Mouse (Mus musculus): ENCODE data around the gene Grm1. TPM values are rescaled to one million over a fixed set of nuclear protein-coding genes. Genes with fewer than 3 reads are reported as not detected.

Gene Grm1
- total RNA-seq, 2 experiments from 2014 or later, result 50.2 to 53.0 TPM

DNA sequence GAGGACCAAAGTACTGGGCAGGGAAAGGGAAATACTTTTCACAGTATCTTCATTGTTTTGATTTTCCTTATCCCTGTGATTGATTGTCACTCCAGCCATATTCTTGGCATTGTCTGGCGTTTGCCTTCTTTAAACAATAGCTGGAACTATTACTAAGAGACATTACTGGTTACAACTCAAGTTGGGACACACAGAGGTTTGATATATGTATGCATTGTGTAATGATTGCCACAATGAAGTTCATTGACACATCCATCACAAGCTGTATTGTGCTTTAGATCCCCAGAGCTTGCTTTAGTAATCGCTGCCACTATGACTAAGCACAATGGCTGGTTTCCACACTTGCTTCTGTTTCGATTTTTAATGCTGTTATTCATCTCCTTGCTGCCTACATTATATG, 341.4 kb downstream of the Grm1 start:
- no peak for DNase-seq (ENCODE audit: low spot score in 2 of 2)

GRCm38 (mm10) chr10:10737041-10737681, 345.0 kb downstream of the Grm1 start:
- peak in 1 of 2 experiments; percentile 58 for DNase-seq (ENCODE audit: low spot score in 2 of 2)

- DNase-seq (ENCODE audit: low spot score in 2 of 2), result no peak
Observed at GRCm38 (mm10) chr10:10734561-10734960, 347.6 kb downstream of the Grm1 start.

GRCm38 (mm10) chr10:10733092-10733491, 349.1 kb downstream of the Grm1 start:
- no peak for DNase-seq (ENCODE audit: low spot score in 2 of 2)

- no peak for DNase-seq (ENCODE audit: low spot score in 2 of 2)
Observed at GRCm38 (mm10) chr10:10726501-10726900, 355.7 kb downstream of the Grm1 start.

GRCm38 (mm10) chr10:10710837-10711236, 371.3 kb downstream of the Grm1 start:
- DNase-seq (ENCODE audit: low spot score in 2 of 2), result no peak

DNA sequence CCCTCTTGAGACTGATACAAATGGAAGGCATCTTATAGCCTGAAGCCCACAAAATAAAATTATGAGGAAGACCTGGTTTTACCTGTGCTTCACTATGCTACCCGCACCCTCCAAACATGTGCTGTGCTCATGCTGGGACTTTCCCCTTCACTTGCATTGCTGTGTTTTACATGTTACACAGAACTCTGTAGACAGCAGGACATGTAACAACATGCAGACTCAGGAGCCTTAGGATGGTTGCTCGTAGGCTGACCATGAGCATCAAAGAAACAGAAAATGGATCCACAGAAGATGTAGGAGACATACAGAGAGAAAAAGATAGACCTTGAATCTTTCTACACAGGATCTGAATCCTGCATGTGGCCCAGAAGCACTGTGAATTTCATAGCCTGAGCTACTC, 371.8 kb downstream of the Grm1 start:
- no peak for DNase-seq (ENCODE audit: low spot score in 2 of 2)

- no peak for DNase-seq (ENCODE audit: low spot score in 2 of 2)
Observed at GRCm38 (mm10) chr10:10708031-10708430, 374.1 kb downstream of the Grm1 start.

DNA sequence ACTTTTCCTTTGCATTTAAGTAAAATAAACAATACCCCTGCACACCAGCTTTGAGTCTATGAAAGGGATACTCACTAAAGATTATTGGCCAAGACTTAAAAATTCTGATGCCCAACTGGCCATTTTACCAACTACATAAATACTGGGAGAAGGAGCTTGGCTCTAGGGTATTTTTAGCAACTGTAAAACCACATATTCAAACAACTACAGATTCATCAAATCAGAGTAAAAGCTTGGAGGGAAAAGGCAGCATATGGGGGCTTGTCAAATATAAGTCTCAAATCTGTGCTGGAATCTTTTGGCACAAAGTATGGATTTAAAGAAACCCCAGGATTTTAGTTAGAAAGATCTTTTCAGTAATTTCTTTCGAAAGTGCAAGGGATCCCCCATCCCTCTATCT, 380.8 kb downstream of the Grm1 start:
- DNase-seq (ENCODE audit: low spot score in 2 of 2), result no peak

GRCm38 (mm10) chr10:10700903-10701302, 381.3 kb downstream of the Grm1 start:
- DNase-seq (ENCODE audit: low spot score in 2 of 2), result no peak

DNA sequence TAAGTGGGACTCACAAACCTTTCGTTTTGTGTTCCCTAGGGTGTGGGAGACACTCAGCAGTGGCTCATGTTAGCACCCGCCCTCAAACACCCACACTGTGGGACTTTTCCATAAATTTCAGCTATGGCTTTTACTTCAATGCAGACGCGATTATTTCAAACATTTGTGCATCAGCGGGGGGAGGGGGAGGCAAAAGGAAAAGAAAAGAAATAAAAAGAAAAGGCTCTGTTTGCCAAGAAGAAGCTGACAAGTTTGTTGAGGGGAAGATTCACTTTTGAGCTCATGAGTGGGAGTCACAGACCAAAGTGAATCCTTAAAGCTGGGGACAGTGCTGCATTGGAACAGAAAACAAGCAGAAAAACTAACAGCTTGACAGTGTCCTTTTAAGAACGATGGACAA, 384.7 kb downstream of the Grm1 start:
- DNase-seq (ENCODE audit: low spot score in 2 of 2), result no peak

DNA sequence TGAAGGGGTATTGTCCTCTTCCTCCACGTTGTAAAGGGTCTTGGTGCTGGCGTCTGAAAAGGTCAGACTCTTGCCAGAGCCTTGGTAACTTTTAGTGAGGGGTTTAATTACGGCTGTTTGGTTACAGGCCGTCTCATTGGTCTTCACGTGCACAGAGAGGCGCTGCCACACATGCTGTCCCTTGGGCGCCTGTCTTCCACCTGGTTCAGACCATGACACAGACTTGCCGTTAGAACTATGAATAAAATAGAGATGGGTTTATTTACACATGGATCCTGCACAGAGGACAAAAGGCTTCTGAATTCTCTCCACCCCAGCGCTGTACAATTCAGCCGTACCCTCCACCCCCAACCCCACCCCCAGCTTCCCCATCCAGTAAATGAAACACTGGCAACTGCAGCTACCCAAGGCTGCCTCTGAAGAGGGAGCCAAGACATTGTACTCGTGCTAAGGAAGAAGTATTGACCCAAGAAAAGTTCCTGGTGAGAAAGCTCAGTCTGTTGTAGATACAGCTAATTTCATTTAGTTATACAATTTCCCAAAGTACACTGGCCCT, 392.4 kb downstream of the Grm1 start:
- DNase-seq (ENCODE audit: low spot score in 2 of 2), result no peak

DNA sequence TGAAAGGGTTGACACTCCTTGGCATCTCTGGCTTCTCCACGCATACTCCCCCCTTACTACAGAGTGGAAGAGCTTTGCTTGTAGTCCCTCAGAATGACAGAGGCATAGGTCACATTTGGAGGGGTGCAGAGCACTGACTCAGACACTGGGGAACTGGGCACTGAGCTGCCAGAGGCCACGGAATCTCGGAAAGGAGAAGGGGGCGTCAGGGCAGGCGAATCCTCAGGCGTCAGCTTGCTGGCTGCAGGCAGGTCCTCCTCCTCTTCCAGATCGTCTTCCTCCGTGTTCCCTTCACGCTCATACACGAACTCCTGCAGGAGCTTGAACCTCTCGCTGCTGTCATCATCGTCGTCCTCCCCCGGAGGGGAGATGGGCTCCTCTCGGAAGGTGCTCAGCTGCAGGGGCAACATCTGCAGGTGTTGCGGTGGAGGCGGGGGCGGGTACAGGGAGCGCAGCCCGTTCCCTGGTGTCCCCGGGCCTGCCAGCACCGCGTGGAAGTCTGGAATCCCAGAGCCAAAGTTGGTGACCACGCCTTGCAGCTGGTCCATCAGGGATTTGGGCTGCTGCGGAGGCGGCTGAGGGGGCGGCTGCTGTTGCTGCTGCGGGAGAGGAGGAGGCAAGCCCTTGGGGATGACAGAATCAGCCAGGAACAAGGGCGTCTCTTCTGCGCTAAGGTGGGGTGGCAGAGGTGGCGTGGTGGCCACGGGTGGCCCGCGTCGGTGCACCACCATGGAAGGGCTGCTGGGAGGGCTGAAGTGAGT, 393.1 kb downstream of the Grm1 start:
- DNase-seq (ENCODE audit: low spot score in 2 of 2), result peak in 1 of 2 experiments; percentile 12

DNA sequence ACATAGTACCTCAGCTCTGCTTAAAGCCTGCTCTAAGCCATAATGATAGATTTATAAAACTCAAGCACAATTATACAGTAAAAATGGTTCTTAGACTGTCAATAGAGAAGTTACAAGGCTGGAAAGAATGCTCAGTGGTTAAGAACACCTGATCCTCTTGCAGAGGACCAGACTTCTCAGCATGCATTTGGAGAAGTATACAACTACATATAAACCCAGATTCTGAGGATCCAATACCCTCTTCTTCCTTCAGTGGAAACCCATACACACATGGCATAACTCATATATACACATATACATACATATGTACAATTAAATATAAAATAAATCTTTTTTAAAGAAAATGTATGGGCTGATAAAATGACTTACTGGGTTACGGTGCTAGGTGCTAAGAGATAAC, 401.1 kb downstream of the Grm1 start, which contains the start of gene Gm10944:
Gm10944 (plus strand) TSS at position 301 of the 400 bp plus-strand sequence.
- DNase-seq (ENCODE audit: low spot score in 2 of 2), result no peak

DNA sequence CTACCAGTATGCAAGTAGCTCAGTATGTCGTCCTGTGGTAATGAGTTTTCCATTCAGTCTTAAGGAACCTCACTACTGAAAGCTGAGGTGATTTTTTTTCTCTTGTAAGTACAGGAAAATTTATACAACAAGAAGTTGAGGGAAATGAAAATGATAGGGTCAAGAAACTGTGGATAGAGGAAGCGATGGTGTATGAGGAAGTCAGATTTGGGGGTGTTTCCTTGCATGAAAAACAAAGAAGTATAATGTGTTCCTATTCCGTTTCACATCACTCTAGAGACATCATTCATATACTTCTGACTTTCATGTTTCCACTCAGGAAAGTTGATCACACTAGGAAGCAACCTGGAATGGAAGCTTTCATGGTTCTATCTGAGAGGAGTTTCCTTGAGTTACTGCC, 422.2 kb downstream of the Grm1 start:
- no peak for DNase-seq (ENCODE audit: low spot score in 2 of 2)

- DNase-seq (ENCODE audit: low spot score in 2 of 2), result no peak
Observed at GRCm38 (mm10) chr10:10659161-10659560, 423.0 kb downstream of the Grm1 start.

DNA sequence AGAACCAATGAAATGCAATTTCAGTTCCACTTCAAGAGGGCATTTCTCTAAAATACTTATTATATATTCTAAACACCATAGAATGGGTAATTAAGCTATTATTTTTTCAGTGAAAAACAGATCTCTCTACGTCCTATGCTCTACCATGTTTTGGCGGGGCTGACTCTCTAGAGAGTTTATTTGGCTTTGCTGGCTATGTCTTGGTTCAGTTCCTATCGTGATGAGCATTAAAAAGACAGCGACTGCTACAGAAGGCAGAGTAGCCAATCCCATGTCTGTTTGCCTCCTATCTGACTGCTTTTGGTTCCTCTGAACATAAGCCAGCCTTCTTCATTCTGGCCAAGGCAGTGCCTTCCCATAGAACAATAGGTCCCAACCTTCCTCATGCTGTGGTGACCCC, 425.5 kb downstream of the Grm1 start:
- DNase-seq (ENCODE audit: low spot score in 2 of 2), result no peak

- DNase-seq (ENCODE audit: low spot score in 2 of 2), result no peak
Observed at GRCm38 (mm10) chr10:10655991-10656390, 426.2 kb downstream of the Grm1 start.

All from layer of hippocampus, postnatal 14 days (tissue).